Mouse (Mus musculus) embryonic facial prominence, embryonic 10.5 days (tissue): ENCODE data around the gene Rcbtb2. TPM values are rescaled to one million over a fixed set of nuclear protein-coding genes. Genes with fewer than 3 reads are reported as not detected.
"Not testable (repeated sequence)": the region's sequence is repeated elsewhere in the genome, so short reads cannot be mapped to it uniquely, and the experiment has no call there.

Source experiments
- DNase-seq: peaks from one replicate; pipeline ENCODE4 v3.0.0-alpha.2; 2017; ENCODE audit warnings: low spot score
- H3K27ac ChIP-seq: fragments of 300-500 bp; sonication (generic); replicated peaks from 2 replicates; pipeline ENCODE4 v1.5.1; 2016; ENCODE audit warnings: mild to moderate bottlenecking
- H3K27me3 ChIP-seq: fragments of 300-500 bp; sonication (generic); replicated peaks from 2 replicates; pipeline ENCODE4 v1.6.1; 2016; ENCODE audit warnings: low read depth, mild to moderate bottlenecking; ENCODE audit not compliant: poor library complexity, severe bottlenecking
- H3K36me3 ChIP-seq: fragments of 300-500 bp; sonication (generic); replicated peaks from 2 replicates; pipeline ENCODE4 v1.6.1; 2016; ENCODE audit warnings: mild to moderate bottlenecking, moderate library complexity
- H3K4me1 ChIP-seq: fragments of 300-500 bp; sonication (generic); 2 replicates; pipeline ENCODE4 v1.6.1; 2016
- H3K4me3 ChIP-seq: fragments of 300-500 bp; sonication (generic); 2 replicates; pipeline ENCODE4 v1.5.1; 2016; ENCODE audit warnings: mild to moderate bottlenecking, moderate library complexity
- H3K9me3 ChIP-seq: fragments of 300-500 bp; sonication (generic); 2 replicates; pipeline ENCODE4 v1.6.1; 2016; ENCODE audit warnings: mild to moderate bottlenecking
- WGBS: fragments of 180-500 bp; shearing (Covaris S2); methylation state at CpG from one replicate; pipeline ENCODE4 v1.1.7; 2016; 5-methylcytosine and 5-hydroxymethylcytosine counted together
- polyA plus RNA-seq: library from polyadenylated mRNA; unstranded; fragments of >200 nt; fragmentation: Nextera tagmentation; extraction: Ambion mirVana; gene quantifications from 2 replicates; pipeline ENCODE4 v1.2.1, GENCODE M21; 2016

The Rcbtb2 gene
- 171 and 180 TPM in 2 replicates for polyA plus RNA-seq

- Histone ChIP-seq H3K4me1 (peaks cover 27% of the 10 kb centered on the region), H3K27me3 (no peaks in the 10 kb centered on the region), H3K4me3 (no peak within 1 kb of the TSS), H3K36me3 (no peaks in the 10 kb centered on the region), H3K9me3 (no peaks in the 10 kb centered on the region), H3K27ac (no peak within 1 kb of the TSS)
- DNase-seq, result no peak
- WGBS, result 61% methylated on average over 4 of the region's 4 CpGs
Observed at GRCm38 (mm10) chr14:73122923-73123278, at the start of gene Rcbtb2. TSS of gene Rcbtb2 (plus strand) at chr14:73123037.

- WGBS, result 85% methylated on average over 2 of the region's 2 CpGs
- Histone ChIP-seq H3K36me3 (no peaks in the 10 kb centered on the region), H3K9me3 (no peaks in the 10 kb centered on the region), H3K4me1 (no peaks in the 10 kb centered on the region), H3K27me3 (no peaks in the 10 kb centered on the region), H3K27ac (no peak overlapping the region), H3K4me3 (no peak overlapping the region)
- no peak for DNase-seq
Observed at GRCm38 (mm10) chr14:73083563-73083962, 39.3 kb upstream of the Rcbtb2 start.

- DNase-seq, result no peak
- 65% methylated on average over 3 of the region's 3 CpGs for WGBS
- Histone ChIP-seq H3K36me3 (no peaks in the 10 kb centered on the region), H3K4me3 (no peak overlapping the region), H3K27me3 (no peaks in the 10 kb centered on the region), H3K9me3 (no peaks in the 10 kb centered on the region), H3K4me1 (no peaks in the 10 kb centered on the region), H3K27ac (no peak overlapping the region)
Observed at GRCm38 (mm10) chr14:73086425-73086824, 36.4 kb upstream of the Rcbtb2 start.

- Histone ChIP-seq H3K4me3 (no peak overlapping the region), H3K9me3 (no peaks in the 10 kb centered on the region), H3K27ac (no peak overlapping the region), H3K27me3 (no peaks in the 10 kb centered on the region), H3K36me3 (no peaks in the 10 kb centered on the region), H3K4me1 (no peaks in the 10 kb centered on the region)
- WGBS, result 80% methylated on average over 5 of the region's 5 CpGs
- DNase-seq, result no peak
Observed at GRCm38 (mm10) chr14:73087247-73087646, 35.6 kb upstream of the Rcbtb2 start.

GRCm38 (mm10) chr14:73087746-73088145 lies 35.1 kb upstream of the Rcbtb2 start:
- DNase-seq, result no peak
- WGBS, result 86% methylated on average over 5 of the region's 5 CpGs

GRCm38 (mm10) chr14:73088224-73088623 lies 34.6 kb upstream of the Rcbtb2 start:
- no peak overlapping the region for H3K27ac ChIP-seq
- H3K9me3 ChIP-seq, result no peaks in the 10 kb centered on the region
- no peaks in the 10 kb centered on the region for H3K36me3 ChIP-seq
- no peaks in the 10 kb centered on the region for H3K27me3 ChIP-seq
- H3K4me1 ChIP-seq, result no peaks in the 10 kb centered on the region
- 83% methylated on average over 1 of the region's 1 CpGs for WGBS
- no peak for DNase-seq
- H3K4me3 ChIP-seq, result no peak overlapping the region

More at GRCm38 (mm10) chr14:73087746-73088145, 35.1 kb upstream of the Rcbtb2 start:
- H3K9me3 ChIP-seq, result no peaks in the 10 kb centered on the region
- no peaks in the 10 kb centered on the region for H3K36me3 ChIP-seq
- no peak overlapping the region for H3K4me3 ChIP-seq
- H3K27ac ChIP-seq, result no peak overlapping the region
- no peaks in the 10 kb centered on the region for H3K4me1 ChIP-seq
- no peaks in the 10 kb centered on the region for H3K27me3 ChIP-seq

GRCm38 (mm10) chr14:73092871-73093270 lies 30.0 kb upstream of the Rcbtb2 start:
- DNase-seq, result no peak
- 86% methylated on average over 3 of the region's 3 CpGs for WGBS

GRCm38 (mm10) chr14:73094802-73095550 lies 27.9 kb upstream of the Rcbtb2 start:
- 79% methylated on average over 13 of the region's 13 CpGs for WGBS
- H3K36me3 ChIP-seq, result no peaks in the 10 kb centered on the region
- DNase-seq, result no peak
- H3K27me3 ChIP-seq, result 0 out of 2 replicates have a peak, but pooled peaks cover 6% of the 10 kb centered on the region
- no peaks in the 10 kb centered on the region for H3K9me3 ChIP-seq
- H3K4me3 ChIP-seq, result no peak overlapping the region
- no peaks in the 10 kb centered on the region for H3K4me1 ChIP-seq
- H3K27ac ChIP-seq, result no peak overlapping the region

More at GRCm38 (mm10) chr14:73092871-73093270, 30.0 kb upstream of the Rcbtb2 start:
- no peak overlapping the region for H3K27ac ChIP-seq
- H3K4me3 ChIP-seq, result no peak overlapping the region
- no peaks in the 10 kb centered on the region for H3K4me1 ChIP-seq
- H3K36me3 ChIP-seq, result no peaks in the 10 kb centered on the region
- H3K9me3 ChIP-seq, result no peaks in the 10 kb centered on the region
- H3K27me3 ChIP-seq, result 0 out of 2 replicates have a peak, but pooled peaks cover 1% of the 10 kb centered on the region

- H3K4me1 ChIP-seq, result no peaks in the 10 kb centered on the region
- no peaks in the 10 kb centered on the region for H3K9me3 ChIP-seq
- H3K4me3 ChIP-seq, result no peak overlapping the region
- DNase-seq, result peak; percentile 76
- 0 out of 2 replicates have a peak, but pooled peaks cover 6% of the 10 kb centered on the region for H3K27me3 ChIP-seq
- WGBS, result 46% methylated on average over 10 of the region's 10 CpGs
- no peaks in the 10 kb centered on the region for H3K36me3 ChIP-seq
- H3K27ac ChIP-seq, result no peak overlapping the region
Observed at GRCm38 (mm10) chr14:73098677-73099387, 24.0 kb upstream of the Rcbtb2 start.

- Histone ChIP-seq H3K4me3 (no peak overlapping the region), H3K36me3 (no peaks in the 10 kb centered on the region), H3K27ac (no peak overlapping the region), H3K27me3 (0 out of 2 replicates have a peak, but pooled peaks cover 6% of the 10 kb centered on the region), H3K4me1 (peaks cover 6% of the 10 kb centered on the region), H3K9me3 (no peaks in the 10 kb centered on the region)
- no peak for DNase-seq
- 68% methylated on average over 12 of the region's 12 CpGs for WGBS
Observed at GRCm38 (mm10) chr14:73102270-73102865, 20.5 kb upstream of the Rcbtb2 start.

GRCm38 (mm10) chr14:73102986-73103385 lies 19.9 kb upstream of the Rcbtb2 start:
- 33% methylated on average over 4 of the region's 4 CpGs for WGBS
- H3K27me3 ChIP-seq, H3K27ac ChIP-seq, DNase-seq, H3K36me3 ChIP-seq, H3K4me3 ChIP-seq, H3K9me3 ChIP-seq, H3K4me1 ChIP-seq: not testable (repeated sequence)

GRCm38 (mm10) chr14:73104913-73105312 lies 17.9 kb upstream of the Rcbtb2 start:
- Histone ChIP-seq H3K9me3 (no peaks in the 10 kb centered on the region), H3K27ac (no peak overlapping the region), H3K4me3 (no peak overlapping the region), H3K4me1 (peaks cover 8% of the 10 kb centered on the region), H3K27me3 (no peaks in the 10 kb centered on the region), H3K36me3 (no peaks in the 10 kb centered on the region)
- DNase-seq, result no peak
- 80% methylated on average over 6 of the region's 6 CpGs for WGBS
